Mouse (Mus musculus) midbrain, embryonic 15.5 days (tissue): ENCODE data around the gene Atp8a1. TPM values are rescaled to one million over a fixed set of nuclear protein-coding genes. Genes with fewer than 3 reads are reported as not detected.

Source experiments
- ATAC-seq: fragments of 200-750 bp; cut with Nextera tagmentation; replicated peaks from 2 replicates; pipeline ENCODE4 v1.8.0; 2017; ENCODE audit warnings: moderate TSS enrichment
- H3K27ac ChIP-seq: fragments of 300-500 bp; sonication (generic); 2 replicates; pipeline ENCODE4 v1.5.1; 2015; ENCODE audit warnings: mild to moderate bottlenecking, inconsistent platforms
- H3K27me3 ChIP-seq: fragments of 300-500 bp; sonication (generic); replicated peaks from 2 replicates; pipeline ENCODE4 v1.6.1; 2015; ENCODE audit warnings: inconsistent platforms
- H3K36me3 ChIP-seq: fragments of 300-500 bp; sonication (generic); replicated peaks from 2 replicates; pipeline ENCODE4 v1.6.1; 2015; ENCODE audit warnings: inconsistent platforms
- H3K4me1 ChIP-seq: fragments of 300-500 bp; sonication (generic); 2 replicates; pipeline ENCODE4 v1.6.1; 2015; ENCODE audit warnings: inconsistent platforms
- H3K4me2 ChIP-seq: fragments of 300-500 bp; sonication (generic); 2 replicates; pipeline ENCODE4 v1.6.1; 2015; ENCODE audit warnings: inconsistent platforms, mild to moderate bottlenecking, moderate library complexity
- H3K4me3 ChIP-seq: fragments of 300-500 bp; sonication (generic); 2 replicates; pipeline ENCODE4 v1.5.1; 2015; ENCODE audit warnings: mild to moderate bottlenecking, inconsistent platforms
- H3K9ac ChIP-seq: fragments of 300-500 bp; sonication (generic); 2 replicates; pipeline ENCODE4 v1.6.1; 2015; ENCODE audit warnings: mild to moderate bottlenecking, inconsistent platforms
- H3K9me3 ChIP-seq: fragments of 300-500 bp; sonication (generic); 2 replicates; pipeline ENCODE4 v1.6.1; 2016; ENCODE audit warnings: inconsistent platforms
- WGBS: fragments of 180-500 bp; shearing (Covaris S2); methylation state at CpG from one replicate; pipeline ENCODE4 v1.1.7; 2015; ENCODE audit warnings: mixed read lengths; 5-methylcytosine and 5-hydroxymethylcytosine counted together
- polyA plus RNA-seq: library from polyadenylated mRNA; unstranded; fragments of >200 nt; fragmentation: Nextera tagmentation; extraction: Ambion mirVana; gene quantifications from 2 replicates; pipeline ENCODE4 v1.2.1, GENCODE M21; 2015

The Atp8a1 gene
- polyA plus RNA-seq, 1 experiment from 2014 or later: 53.6 TPM

- H3K27ac ChIP-seq: no peak overlapping the region
- ATAC-seq: no peak
- 93% methylated on average over 9 of the region's 9 CpGs for WGBS
- no peak overlapping the region for H3K4me3 ChIP-seq
- H3K4me2 ChIP-seq: no peak overlapping the region
- no peaks in the 10 kb centered on the region for H3K36me3 ChIP-seq
- H3K9ac ChIP-seq: no peak overlapping the region
- no peaks in the 10 kb centered on the region for H3K9me3 ChIP-seq
- no peaks in the 10 kb centered on the region for H3K27me3 ChIP-seq
- no peaks in the 10 kb centered on the region for H3K4me1 ChIP-seq
Measured at GRCm38 (mm10) chr5:67690336-67690735, 156.9 kb downstream of the Atp8a1 start.

GRCm38 (mm10) chr5:67688001-67688400 lies 159.2 kb downstream of the Atp8a1 start:
- Histone ChIP-seq H3K4me2 (no peak overlapping the region), H3K27me3 (no peaks in the 10 kb centered on the region), H3K9ac (no peak overlapping the region), H3K4me3 (no peak overlapping the region), H3K4me1 (no peaks in the 10 kb centered on the region), H3K27ac (no peak overlapping the region), H3K36me3 (no peaks in the 10 kb centered on the region), H3K9me3 (no peaks in the 10 kb centered on the region)
- WGBS: 91% methylated on average over 8 of the region's 8 CpGs
- ATAC-seq: no peak

DNA sequence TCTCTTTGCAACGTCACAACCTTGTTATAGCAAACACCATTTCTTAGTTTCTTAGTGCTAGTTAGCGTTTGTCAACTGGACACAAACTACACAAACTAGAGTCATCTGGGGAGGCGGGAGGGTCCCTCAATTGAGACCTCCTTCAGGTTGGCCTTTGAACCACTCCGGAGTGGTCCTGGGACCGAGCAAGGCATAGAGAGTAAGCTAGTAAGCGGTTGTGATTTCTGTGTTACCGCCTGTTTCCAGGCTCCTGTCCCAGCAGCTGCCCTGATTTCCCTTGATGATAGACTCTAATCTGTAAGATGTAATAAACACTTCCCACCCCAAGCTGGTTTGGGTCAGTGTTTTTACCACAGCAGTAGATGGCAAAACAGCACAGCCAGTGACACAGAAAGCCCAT lies 161.3 kb downstream of the Atp8a1 start:
- Histone ChIP-seq H3K9ac (no peak overlapping the region), H3K4me2 (no peak overlapping the region), H3K4me1 (no peaks in the 10 kb centered on the region), H3K27ac (no peak overlapping the region), H3K9me3 (no peaks in the 10 kb centered on the region), H3K36me3 (no peaks in the 10 kb centered on the region), H3K27me3 (no peaks in the 10 kb centered on the region), H3K4me3 (no peak overlapping the region)
- 78% methylated on average over 7 of the region's 7 CpGs for WGBS
- no peak for ATAC-seq

DNA sequence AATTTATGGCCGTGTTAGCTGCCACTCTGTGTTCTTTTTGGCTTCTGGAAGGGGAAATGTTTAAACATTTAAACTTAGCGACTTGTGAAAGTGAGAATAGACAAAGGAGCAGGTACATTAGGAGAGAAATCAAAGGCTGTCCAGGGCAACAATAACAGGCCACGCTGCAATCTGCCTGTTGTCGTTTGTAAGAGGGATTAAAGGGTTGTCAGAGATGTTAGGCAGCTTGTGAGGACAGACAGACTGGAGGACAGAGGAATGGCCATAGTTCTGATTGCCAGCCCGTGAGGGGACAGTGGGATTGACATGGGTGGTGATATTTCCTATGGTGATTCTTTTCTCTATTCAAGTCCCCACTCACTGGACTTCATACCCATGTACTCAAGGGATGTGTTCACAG lies 161.8 kb downstream of the Atp8a1 start:
- H3K9ac ChIP-seq: no peak overlapping the region
- H3K27ac ChIP-seq: no peak overlapping the region
- H3K36me3 ChIP-seq: no peaks in the 10 kb centered on the region
- no peak overlapping the region for H3K4me3 ChIP-seq
- H3K27me3 ChIP-seq: no peaks in the 10 kb centered on the region
- no peak overlapping the region for H3K4me2 ChIP-seq
- no peaks in the 10 kb centered on the region for H3K4me1 ChIP-seq
- H3K9me3 ChIP-seq: no peaks in the 10 kb centered on the region
- WGBS: 55% methylated on average over 5 of the region's 5 CpGs
- no peak for ATAC-seq

GRCm38 (mm10) chr5:67678819-67679218 lies 168.4 kb downstream of the Atp8a1 start:
- Histone ChIP-seq H3K27ac (no peak overlapping the region), H3K27me3 (no peaks in the 10 kb centered on the region), H3K9ac (no peak overlapping the region), H3K4me3 (no peak overlapping the region), H3K9me3 (no peaks in the 10 kb centered on the region), H3K4me1 (no peaks in the 10 kb centered on the region), H3K36me3 (peaks cover 9% of the 10 kb centered on the region; the same call in 1 of the 2 replicates), H3K4me2 (no peak overlapping the region)
- no peak for ATAC-seq
- WGBS: 86% methylated on average over 3 of the region's 3 CpGs

DNA sequence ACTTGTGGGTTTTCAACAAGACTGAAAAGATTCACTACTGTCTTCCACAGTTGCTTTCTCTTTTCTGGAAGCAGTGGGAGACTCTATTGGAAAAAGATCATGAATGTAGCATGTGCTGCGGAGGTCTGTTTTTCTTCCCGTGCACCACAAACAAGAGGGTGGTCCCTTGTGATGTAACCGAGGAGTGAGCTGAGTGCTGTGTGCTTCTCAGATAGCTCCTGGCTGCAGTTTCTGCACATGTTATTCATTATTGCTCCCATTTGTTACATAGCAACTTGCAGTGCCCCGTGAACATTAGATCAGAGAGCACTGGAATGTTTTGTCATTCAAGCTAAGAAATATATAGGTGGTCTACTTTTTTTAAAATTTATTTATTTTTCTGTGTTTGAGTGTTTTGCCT lies 174.2 kb downstream of the Atp8a1 start:
- Histone ChIP-seq H3K27ac (no peak overlapping the region), H3K4me2 (no peak overlapping the region), H3K9me3 (no peaks in the 10 kb centered on the region), H3K4me1 (no peaks in the 10 kb centered on the region), H3K27me3 (0 out of 2 replicates have a peak, but pooled peaks cover 4% of the 10 kb centered on the region), H3K36me3 (peaks cover 14% of the 10 kb centered on the region; the same call in 1 of the 2 replicates), H3K9ac (no peak overlapping the region), H3K4me3 (no peak overlapping the region)
- ATAC-seq: no peak
- WGBS: 89% methylated on average over 4 of the region's 4 CpGs

DNA sequence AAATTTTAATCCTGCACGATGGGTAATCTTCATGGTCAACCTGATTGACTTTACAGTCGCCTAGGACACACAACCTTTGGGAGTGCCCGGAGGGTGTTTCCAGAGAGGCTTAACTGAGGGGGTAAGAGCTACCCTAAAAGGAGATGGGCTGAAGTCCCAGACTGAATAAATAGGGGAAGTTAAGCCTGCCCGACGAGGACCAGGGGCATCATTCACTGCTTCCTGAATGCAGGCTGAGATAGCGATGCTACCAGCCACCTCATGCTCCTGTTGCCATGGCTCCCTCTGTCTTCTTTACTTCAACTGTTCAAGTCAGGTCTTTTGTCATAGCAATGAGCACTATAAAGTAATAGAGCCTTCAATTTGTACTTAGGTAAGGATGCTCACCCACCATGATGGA lies 177.1 kb downstream of the Atp8a1 start:
- Histone ChIP-seq H3K27ac (no peak overlapping the region), H3K9ac (no peak overlapping the region), H3K4me2 (no peak overlapping the region), H3K4me3 (no peak overlapping the region), H3K27me3 (peaks cover 19% of the 10 kb centered on the region), H3K9me3 (no peaks in the 10 kb centered on the region), H3K36me3 (peaks cover 6% of the 10 kb centered on the region; the same call in 1 of the 2 replicates), H3K4me1 (no peaks in the 10 kb centered on the region)
- ATAC-seq: no peak
- WGBS: 63% methylated on average over 6 of the region's 6 CpGs

GRCm38 (mm10) chr5:67669436-67669896 lies 177.8 kb downstream of the Atp8a1 start:
- H3K4me1 ChIP-seq: no peaks in the 10 kb centered on the region
- H3K4me2 ChIP-seq: no peak overlapping the region
- no peak for ATAC-seq
- H3K36me3 ChIP-seq: peaks cover 10% of the 10 kb centered on the region; the same call in 1 of the 2 replicates
- H3K9ac ChIP-seq: no peak overlapping the region
- no peak overlapping the region for H3K4me3 ChIP-seq
- peaks cover 26% of the 10 kb centered on the region for H3K27me3 ChIP-seq
- no peak overlapping the region for H3K27ac ChIP-seq
- H3K9me3 ChIP-seq: no peaks in the 10 kb centered on the region
- WGBS: 77% methylated on average over 13 of the region's 13 CpGs

- H3K4me2 ChIP-seq: no peak overlapping the region
- WGBS: 31% methylated on average over 6 of the region's 6 CpGs
- ATAC-seq: no peak
Measured at GRCm38 (mm10) chr5:67662715-67663114, 184.5 kb downstream of the Atp8a1 start.

GRCm38 (mm10) chr5:67659864-67660263 lies 187.4 kb downstream of the Atp8a1 start:
- H3K27ac ChIP-seq: no peak overlapping the region
- peaks cover 3% of the 10 kb centered on the region; the same call in 1 of the 2 replicates for H3K4me1 ChIP-seq
- no peaks in the 10 kb centered on the region for H3K9me3 ChIP-seq
- 0 out of 2 replicates have a peak, but pooled peaks cover 2% of the 10 kb centered on the region for H3K36me3 ChIP-seq
- no peak overlapping the region for H3K4me3 ChIP-seq
- H3K9ac ChIP-seq: no peak overlapping the region
- ATAC-seq: no peak
- H3K4me2 ChIP-seq: no peak overlapping the region
- H3K27me3 ChIP-seq: peaks cover 55% of the 10 kb centered on the region
- 69% methylated on average over 9 of the region's 9 CpGs for whole genome bisulfite sequencing

More at GRCm38 (mm10) chr5:67662715-67663114, 184.5 kb downstream of the Atp8a1 start:
- no peak overlapping the region for H3K27ac ChIP-seq
- no peak overlapping the region for H3K4me3 ChIP-seq
- peaks cover 4% of the 10 kb centered on the region; the same call in 1 of the 2 replicates for H3K36me3 ChIP-seq
- H3K9ac ChIP-seq: no peak overlapping the region
- peaks cover 65% of the 10 kb centered on the region for H3K27me3 ChIP-seq
- no peaks in the 10 kb centered on the region for H3K9me3 ChIP-seq
- no peaks in the 10 kb centered on the region for H3K4me1 ChIP-seq

DNA sequence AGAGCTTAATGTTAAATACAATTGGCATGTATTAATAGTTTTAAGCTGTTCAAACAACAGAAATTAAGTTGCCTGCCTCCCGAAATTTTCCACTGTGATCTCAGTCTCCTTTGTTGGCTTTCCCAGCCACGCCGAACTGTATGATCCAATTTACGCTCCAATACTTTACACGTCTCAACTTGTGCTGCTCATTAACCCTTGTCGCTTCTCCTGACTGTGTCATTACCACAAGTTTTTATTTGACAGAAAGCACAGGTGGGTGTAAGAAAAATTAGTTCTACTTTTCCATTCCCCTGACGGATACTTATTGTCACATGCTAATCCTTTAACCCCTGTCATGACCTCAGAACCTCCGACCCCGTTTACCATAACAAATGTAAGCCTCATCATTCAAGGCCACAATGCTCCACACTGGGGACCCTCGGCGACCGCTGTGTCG lies 190.4 kb downstream of the Atp8a1 start:
- WGBS: 14% methylated on average over 13 of the region's 13 CpGs

GRCm38 (mm10) chr5:67655696-67656519 lies 191.3 kb downstream of the Atp8a1 start:
- Histone ChIP-seq H3K27ac (no peak overlapping the region), H3K9me3 (no peaks in the 10 kb centered on the region), H3K4me2 (no peak overlapping the region), H3K9ac (no peak overlapping the region), H3K36me3 (0 out of 2 replicates have a peak, but pooled peaks cover 3% of the 10 kb centered on the region), H3K4me3 (no peak overlapping the region), H3K4me1 (peaks cover 3% of the 10 kb centered on the region; the same call in 1 of the 2 replicates), H3K27me3 (peaks cover 62% of the 10 kb centered on the region)
- 17% methylated on average over 14 of the region's 14 CpGs for WGBS
- no peak for ATAC-seq

More for the DNA sequence above, 190.4 kb downstream of the Atp8a1 start:
- ATAC-seq: no peak; the same call in 1 of the 2 replicates
- peaks cover 3% of the 10 kb centered on the region; the same call in 1 of the 2 replicates for H3K4me1 ChIP-seq
- no peak overlapping the region for H3K4me2 ChIP-seq
- H3K9ac ChIP-seq: no peak overlapping the region
- no peaks in the 10 kb centered on the region for H3K9me3 ChIP-seq
- 0 out of 2 replicates have a peak, but pooled peaks cover 3% of the 10 kb centered on the region for H3K36me3 ChIP-seq
- H3K27ac ChIP-seq: no peak overlapping the region
- H3K27me3 ChIP-seq: peaks cover 60% of the 10 kb centered on the region
- no peak overlapping the region for H3K4me3 ChIP-seq
